Mouse (Mus musculus) E14TG2a.4 (cell line): ENCODE data around the gene Inha.

Experiments
- CTCF ChIP-seq: conservative IDR thresholded peaks from 2 replicates; pipeline ENCODE4 v1.5.1; 2014; ENCODE audit warnings: low read length
- NANOG ChIP-seq: IDR thresholded peaks from 2 replicates; pipeline ENCODE4 v1.6.1; 2014; ENCODE audit warnings: borderline replicate concordance, low read length, mixed read lengths

GRCm38 (mm10) chr1:75457710-75458024 is 49.2 kb upstream of the Inha start:
- TF ChIP-seq CTCF, result no peak
- TF ChIP-seq NANOG, result no peak
